Mouse (Mus musculus) thymus, postnatal 0 days (tissue): Measurements from ENCODE around the gene Sash3. TPM values are rescaled to one million over a fixed set of nuclear protein-coding genes. Genes with fewer than 3 reads are reported as not detected.
A peak's percentile ranks its signal among the peaks of the same experiment; 100 is the strongest.
"Not testable (repeated sequence)": the region's sequence is repeated elsewhere in the genome, so short reads cannot be mapped to it uniquely, and the experiment has no call there.

Experiments used
- DNase-seq: peaks from one replicate; pipeline ENCODE4 v3.0.0-alpha.2; 2015; ENCODE audit warnings: low spot score
- polyA plus RNA-seq: library from polyadenylated mRNA; unstranded; fragments of >200 nt; fragmentation: Nextera tagmentation; extraction: Ambion mirVana; gene quantifications from 2 replicates; pipeline ENCODE4 v1.2.1, GENCODE M21; 2015

Sash3 gene
- polyA plus RNA-seq, 1 experiment from 2014 or later: 240 TPM

DNA sequence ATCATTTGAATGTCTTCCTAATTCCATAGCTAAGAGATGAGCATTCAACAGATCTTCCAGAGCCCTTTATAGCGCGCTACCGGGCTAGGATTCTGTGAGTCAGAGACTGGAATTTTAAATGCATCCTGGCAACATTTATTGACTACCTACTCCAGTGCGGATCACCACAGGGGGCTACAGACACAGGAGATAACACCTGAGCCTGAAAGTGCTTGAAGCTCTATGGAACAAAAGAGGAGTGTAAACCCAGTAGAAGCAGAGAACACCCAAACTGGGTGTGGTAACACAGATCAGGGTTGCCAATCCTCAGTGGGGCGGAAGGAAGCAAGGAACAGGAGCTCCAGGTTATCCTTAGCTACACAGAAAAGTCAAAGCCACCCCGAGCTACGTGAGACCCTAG, 56.2 kb downstream of the Sash3 start:
- no peak for DNase-seq

DNA sequence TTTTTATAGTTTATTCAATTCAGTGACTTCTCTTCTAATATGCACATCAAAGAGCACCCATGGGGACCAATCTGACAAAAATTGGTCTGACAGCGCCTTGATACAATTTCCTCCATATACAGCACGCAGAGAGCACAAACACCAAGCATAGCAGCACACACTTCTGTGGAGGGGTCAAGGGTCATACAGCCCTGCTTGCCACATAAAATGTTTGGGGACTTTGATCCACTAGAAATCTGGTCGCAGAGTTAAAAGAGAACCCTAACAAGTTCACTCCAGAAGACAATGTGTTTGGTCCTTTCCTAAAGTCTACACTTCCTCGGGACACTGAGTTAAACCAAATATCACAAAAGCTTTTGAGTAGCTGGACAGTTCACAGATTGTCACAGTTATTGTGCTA, 56.8 kb downstream of the Sash3 start:
- DNase-seq: no peak

DNA sequence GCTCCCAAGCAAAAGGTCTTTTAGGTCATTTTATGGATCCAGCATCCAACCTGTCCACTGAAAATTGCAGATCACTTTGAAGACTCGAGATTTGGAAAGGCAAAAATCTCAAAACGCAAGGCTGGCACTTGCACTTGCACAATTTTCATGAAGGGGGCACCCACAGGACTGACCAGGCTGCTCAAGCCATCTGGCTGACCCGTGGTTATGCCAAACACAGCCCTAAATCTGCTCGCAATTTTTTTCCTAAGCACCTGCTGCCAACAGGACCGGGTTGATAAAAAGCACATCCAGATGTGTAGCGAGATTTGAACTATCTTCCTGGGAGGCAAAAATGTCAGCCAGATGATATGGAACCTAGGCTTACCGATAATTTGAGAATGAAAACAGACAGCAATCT, 57.5 kb downstream of the Sash3 start:
- no peak for DNase-seq

DNA sequence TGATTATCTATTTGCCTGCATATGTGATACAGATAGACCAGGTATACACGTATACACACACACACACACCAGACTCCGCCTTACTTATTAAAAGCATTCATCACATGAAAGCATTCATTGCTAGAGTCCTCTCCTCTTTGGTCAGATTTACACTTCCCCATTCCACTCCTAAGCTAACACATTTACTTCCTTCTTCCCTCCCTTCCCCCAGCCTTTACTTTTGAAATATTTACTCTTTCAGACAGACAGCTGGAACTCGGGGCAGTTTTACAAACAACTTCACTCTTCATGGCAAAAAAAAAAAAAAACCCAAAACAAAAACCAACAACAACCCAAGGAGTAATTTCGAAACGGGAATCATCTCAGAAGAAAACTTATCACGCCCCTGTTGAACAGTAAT, 58.2 kb downstream of the Sash3 start:
- DNase-seq: no peak

DNA sequence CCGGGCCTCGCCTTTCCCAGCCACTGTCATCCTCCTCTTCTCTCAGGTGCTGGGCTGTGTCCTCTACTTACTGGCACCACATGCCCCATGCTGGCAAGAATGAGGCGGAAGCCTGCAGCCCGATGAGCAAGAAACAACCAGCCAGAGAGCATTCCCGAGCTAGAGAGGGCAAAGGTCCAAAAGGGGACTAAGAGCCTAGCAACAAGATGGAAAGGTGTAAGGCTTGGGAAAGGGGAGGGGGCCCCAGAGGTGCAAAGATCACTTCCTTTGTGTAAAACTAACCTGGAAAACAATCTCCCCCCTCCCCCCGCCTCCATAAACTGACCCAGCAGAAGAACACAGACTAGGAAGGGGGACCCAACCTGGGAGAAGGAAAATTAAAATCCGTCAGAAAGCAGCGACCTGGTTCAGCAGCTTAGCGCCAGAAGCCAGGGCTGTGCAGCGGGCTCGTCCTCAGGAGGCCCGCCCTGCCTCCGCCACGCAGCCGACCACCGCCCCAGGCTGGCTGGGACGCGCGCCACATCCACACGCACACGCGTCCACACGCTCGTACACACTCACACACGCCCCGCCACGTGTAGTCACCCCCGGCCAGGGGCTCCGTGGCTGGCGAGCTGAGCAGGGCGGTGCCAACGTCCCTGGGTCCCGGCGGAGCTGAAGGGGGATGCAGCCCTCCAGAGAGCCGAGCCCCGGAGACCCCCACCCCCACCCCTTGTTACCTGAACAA, 61.7 kb downstream of the Sash3 start:
- DNase-seq: no peak

DNA sequence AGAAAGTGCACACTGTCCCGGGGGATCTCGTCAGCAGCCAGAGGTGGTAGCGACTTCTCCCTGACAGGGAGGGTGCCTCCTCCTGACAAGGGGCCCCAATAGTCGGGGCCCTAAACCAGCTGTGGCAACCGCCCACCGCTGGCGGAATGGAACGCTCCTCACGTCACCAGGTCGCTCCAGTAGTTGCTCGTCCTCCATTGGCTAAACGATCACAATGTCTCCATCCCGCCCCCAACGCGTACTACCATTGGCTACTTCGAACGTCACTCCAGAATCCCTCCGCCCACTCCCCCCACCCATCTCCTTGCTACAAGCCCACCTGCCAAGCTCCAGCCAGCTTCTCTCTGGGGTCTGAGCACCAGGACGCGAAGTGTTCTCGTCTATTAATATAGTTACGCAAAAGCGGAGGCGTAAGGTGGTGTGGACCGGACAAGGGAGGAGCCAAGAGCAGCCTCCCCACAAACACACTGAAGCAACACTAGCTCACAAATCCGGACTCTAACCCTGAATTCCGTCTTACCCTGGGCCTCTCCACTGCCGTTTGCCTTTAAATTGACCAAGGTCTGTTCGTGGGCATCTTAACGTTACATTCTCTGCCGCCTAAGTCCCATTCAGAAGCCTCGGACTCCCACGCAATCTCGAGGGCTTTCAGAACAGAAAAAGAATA, 62.4 kb downstream of the Sash3 start, which contains the start of gene Zdhhc9:
Gene Zdhhc9 (minus strand): TSS at position 360 of the 667 bp plus-strand sequence.
- DNase-seq: peak; percentile 91

DNA sequence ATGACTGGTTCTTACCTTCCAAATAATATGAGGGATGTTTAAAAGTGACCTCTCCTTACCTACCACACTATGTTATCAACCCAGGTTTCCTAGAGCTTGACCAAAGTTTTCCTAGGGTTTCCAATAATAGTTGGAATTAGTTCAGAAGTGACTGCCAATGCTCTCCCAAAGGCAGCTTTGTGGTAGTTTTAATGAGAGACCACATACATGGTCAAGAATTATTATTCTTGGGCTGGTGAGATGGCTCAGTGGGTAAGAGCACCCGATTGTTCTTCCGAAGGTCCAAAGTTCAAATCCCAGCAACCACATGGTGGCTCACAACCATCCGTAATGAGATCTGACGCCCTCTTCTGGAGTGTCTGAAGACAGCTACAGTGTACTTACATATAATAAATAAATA, 63.5 kb downstream of the Sash3 start:
- DNase-seq: not testable (repeated sequence)

Other genes with a start within 250 kb of the Sash3 start
- gene Ocrl, start 234.0 kb upstream of the Sash3 start, polyA plus RNA-seq: 4.5 and 5.9 TPM in 2 replicates
- 1.4 and 1.5 TPM in 2 replicates for gene Apln, start 111.6 kb upstream of the Sash3 start, polyA plus RNA-seq
- gene Xpnpep2, start 37.7 kb upstream of the Sash3 start, polyA plus RNA-seq: 0.46 and 0.55 TPM in 2 replicates
- gene Zdhhc9, start 62.4 kb downstream of the Sash3 start, polyA plus RNA-seq: 3.0 and 4.1 TPM in 2 replicates
- 26.8 and 27.3 TPM in 2 replicates for gene Utp14a, start 110.4 kb downstream of the Sash3 start, polyA plus RNA-seq
- gene Bcorl1, start 194.9 kb downstream of the Sash3 start, polyA plus RNA-seq: 1.4 and 1.8 TPM in 2 replicates